Mouse (Mus musculus) bone marrow macrophage, adult 2 months (primary cell): ENCODE measurements around the gene Cenpe. TPM values are rescaled to one million over a fixed set of nuclear protein-coding genes. Genes with fewer than 3 reads are reported as not detected.

Experiments
- H3K27ac ChIP-seq: 2 replicates; pipeline ENCODE4 v1.5.1; 2012; ENCODE audit warnings: low read depth, low read length; ENCODE audit not compliant: insufficient read depth
- H3K4me1 ChIP-seq: 2 replicates; pipeline ENCODE4 v1.6.1; 2012; ENCODE audit warnings: low read length; ENCODE audit not compliant: control insufficient read depth, insufficient read depth
- H3K4me3 ChIP-seq: 2 replicates; pipeline ENCODE4 v1.5.1; 2012; ENCODE audit warnings: mild to moderate bottlenecking, low read length, moderate library complexity; ENCODE audit not compliant: insufficient read depth
- CTCF ChIP-seq: IDR thresholded peaks from 2 replicates; pipeline ENCODE4 v1.5.1; 2012; ENCODE audit warnings: low read depth, mild to moderate bottlenecking, low read length, moderate library complexity
- POLR2A ChIP-seq: IDR thresholded peaks from 2 replicates; pipeline ENCODE4 v1.6.1; 2012; ENCODE audit warnings: mild to moderate bottlenecking, low read depth, low read length, borderline replicate concordance
- polyA plus RNA-seq: library from polyadenylated mRNA; stranded (reverse); fragments of >200 nt; gene quantifications from 2 replicates; pipeline ENCODE4 v1.2.4, GENCODE M21; 2012; ENCODE audit not compliant: missing spikeins, insufficient read depth, insufficient read length

Gene Cenpe
- polyA plus RNA-seq, 1 experiment = 18.7 TPM

GRCm38 (mm10) chr3:135245733-135246132, 33.4 kb downstream of the Cenpe start:
- TF ChIP-seq POLR2A (no peak), CTCF (no peak)
- Histone ChIP-seq H3K27ac (no peak overlapping the region), H3K4me3 (no peak overlapping the region), H3K4me1 (peaks cover 5% of the 10 kb centered on the region; the same call in 1 of the 2 replicates)

DNA sequence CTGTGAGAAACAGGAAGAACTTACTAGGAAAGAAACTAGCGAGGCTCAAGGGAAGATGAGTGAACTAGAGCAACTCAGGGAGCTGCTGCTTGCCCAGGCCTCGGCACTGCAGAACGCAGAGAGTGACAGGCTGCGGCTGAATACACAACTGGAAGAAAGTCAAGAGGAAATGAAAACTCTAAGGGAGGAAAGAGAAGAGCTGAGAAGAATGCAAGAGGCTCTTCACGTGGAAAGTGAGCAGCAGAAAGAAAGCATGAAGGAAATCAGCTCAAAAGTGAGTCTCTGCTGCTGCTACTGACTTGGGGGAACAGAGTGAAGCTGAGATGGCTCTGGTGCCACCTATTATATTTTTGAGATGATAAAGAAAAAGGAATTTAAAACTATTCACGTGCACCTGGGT, 34.5 kb downstream of the Cenpe start:
- no peak for TF ChIP-seq POLR2A
- no peak for TF ChIP-seq CTCF
- Histone ChIP-seq H3K4me1 (peaks cover 5% of the 10 kb centered on the region; the same call in 1 of the 2 replicates), H3K4me3 (no peak overlapping the region), H3K27ac (no peak overlapping the region)

DNA sequence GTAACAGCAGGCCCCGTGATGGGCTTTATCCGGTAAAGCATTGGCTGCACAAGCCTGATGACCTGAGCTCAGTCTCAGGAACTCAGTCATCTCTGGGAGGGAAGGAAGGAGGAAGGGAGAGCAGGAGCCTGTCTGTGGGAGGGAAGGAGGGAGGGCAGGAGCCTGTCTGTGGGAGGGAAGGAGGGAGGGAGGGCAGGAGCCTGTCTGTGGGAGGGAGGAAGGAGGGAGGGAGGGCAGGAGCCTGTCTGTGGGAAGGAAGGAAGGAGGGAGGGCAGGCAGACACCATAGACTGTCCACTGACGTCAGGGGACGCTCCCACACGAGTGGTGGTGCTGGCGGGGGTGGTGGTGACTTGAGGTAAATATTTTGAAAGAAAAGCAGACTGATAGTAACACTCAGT, 36.8 kb downstream of the Cenpe start:
- Histone ChIP-seq H3K27ac (no peak overlapping the region), H3K4me1 (0 out of 2 replicates have a peak, but pooled peaks cover 2% of the 10 kb centered on the region), H3K4me3 (no peak overlapping the region)
- TF ChIP-seq CTCF (no peak), POLR2A (no peak)

DNA sequence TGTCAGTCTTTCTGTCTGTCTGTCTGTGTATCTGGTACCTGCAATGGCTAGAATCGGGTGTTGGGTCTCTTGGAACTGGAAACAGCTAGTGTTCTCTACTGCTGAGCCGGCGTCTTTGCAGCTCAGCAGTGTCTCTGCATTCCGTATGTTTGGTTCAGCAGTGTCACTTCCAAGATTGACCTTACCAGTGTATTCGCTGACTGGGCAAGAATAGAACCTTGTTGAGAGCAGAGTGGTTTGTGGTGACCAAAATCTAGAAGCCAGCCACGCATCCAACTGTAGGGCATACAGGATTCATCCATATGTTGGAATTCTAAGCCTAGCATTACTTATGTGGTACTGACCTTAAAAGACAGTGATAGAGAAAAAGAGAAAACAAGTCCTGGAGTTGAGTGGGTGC, 39.5 kb downstream of the Cenpe start:
- no peak overlapping the region for H3K27ac ChIP-seq
- H3K4me1 ChIP-seq = no peaks in the 10 kb centered on the region
- TF ChIP-seq CTCF (no peak), POLR2A (no peak)
- H3K4me3 ChIP-seq = no peak overlapping the region

GRCm38 (mm10) chr3:135254784-135255183, 42.4 kb downstream of the Cenpe start:
- no peak for TF ChIP-seq CTCF
- no peak for TF ChIP-seq POLR2A
- Histone ChIP-seq H3K4me3 (no peak overlapping the region), H3K4me1 (no peaks in the 10 kb centered on the region), H3K27ac (no peak overlapping the region)

GRCm38 (mm10) chr3:135258919-135259318, 46.6 kb downstream of the Cenpe start:
- Histone ChIP-seq H3K4me3 (no peak overlapping the region), H3K27ac (no peak overlapping the region), H3K4me1 (no peaks in the 10 kb centered on the region)
- no peak for TF ChIP-seq POLR2A

DNA sequence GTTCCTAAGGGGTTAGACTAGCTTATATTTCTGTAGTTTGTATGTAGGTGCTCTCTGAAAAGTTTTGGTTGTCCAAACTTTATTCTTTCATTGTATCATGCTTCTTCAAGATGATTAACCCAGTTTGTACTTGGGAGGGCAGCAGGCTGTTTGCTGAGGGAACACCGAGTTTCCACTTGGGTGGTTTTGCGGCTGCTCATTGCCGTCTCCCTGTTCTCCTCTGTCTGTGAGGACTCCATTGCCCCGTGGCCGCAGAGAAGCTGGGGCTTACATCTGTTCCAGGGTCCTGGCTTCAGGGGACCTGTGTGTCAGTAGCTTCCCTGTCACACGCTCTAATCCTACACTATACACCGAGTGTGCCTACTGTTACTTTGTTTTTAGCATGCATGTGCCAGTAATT, 47.9 kb downstream of the Cenpe start:
- TF ChIP-seq POLR2A = no peak
- TF ChIP-seq CTCF = no peak
- no peak overlapping the region for H3K27ac ChIP-seq
- no peaks in the 10 kb centered on the region for H3K4me1 ChIP-seq
- no peak overlapping the region for H3K4me3 ChIP-seq

DNA sequence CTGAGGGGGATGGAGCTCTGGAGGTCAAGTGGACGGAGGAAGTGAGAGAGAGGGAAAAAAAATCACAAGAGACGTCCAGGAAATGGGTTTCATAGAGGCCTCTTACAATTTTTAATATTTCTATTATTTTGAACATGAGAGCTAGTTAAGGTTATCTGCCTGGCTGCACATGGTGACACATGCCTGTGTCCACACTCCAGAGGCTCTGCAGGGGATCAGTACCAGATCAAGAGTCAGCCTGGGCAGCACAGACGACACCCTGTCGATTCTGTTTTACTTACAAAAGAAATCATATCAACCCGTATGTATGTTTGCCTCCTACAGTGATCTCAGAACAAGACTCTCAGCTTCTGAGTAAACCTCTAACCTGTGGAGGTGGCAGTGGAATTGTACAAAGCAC, 56.3 kb downstream of the Cenpe start:
- Histone ChIP-seq H3K27ac (no peak overlapping the region), H3K4me3 (no peak overlapping the region), H3K4me1 (no peaks in the 10 kb centered on the region)
- TF ChIP-seq CTCF (no peak), POLR2A (no peak)

GRCm38 (mm10) chr3:135269391-135269990, 57.2 kb downstream of the Cenpe start:
- no peak overlapping the region for H3K4me3 ChIP-seq
- no peak for TF ChIP-seq CTCF
- no peak for TF ChIP-seq POLR2A
- H3K4me1 ChIP-seq = no peaks in the 10 kb centered on the region
- H3K27ac ChIP-seq = no peak overlapping the region

DNA sequence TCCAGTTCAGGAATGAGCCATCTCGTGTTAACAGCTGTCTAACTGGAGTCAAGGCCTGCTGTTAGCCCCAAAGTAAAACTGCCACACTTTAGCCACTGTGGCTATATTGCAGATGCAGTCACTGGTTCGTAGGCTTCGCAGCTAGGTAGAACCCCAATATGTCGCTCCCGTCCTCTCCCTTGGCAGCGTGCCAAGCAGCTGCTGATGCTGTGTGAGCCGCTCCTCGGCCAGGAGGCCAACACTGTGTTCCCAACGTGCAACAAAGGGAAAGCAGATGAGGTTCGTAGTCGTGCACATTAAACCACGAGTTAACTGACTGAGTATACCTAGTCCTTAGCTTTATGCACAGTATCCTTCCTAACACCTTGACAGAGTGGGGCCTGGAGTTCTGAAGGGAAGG, 60.3 kb downstream of the Cenpe start:
- Histone ChIP-seq H3K4me3 (no peak overlapping the region), H3K4me1 (no peaks in the 10 kb centered on the region)
- no peak for TF ChIP-seq POLR2A
- no peak for TF ChIP-seq CTCF

DNA sequence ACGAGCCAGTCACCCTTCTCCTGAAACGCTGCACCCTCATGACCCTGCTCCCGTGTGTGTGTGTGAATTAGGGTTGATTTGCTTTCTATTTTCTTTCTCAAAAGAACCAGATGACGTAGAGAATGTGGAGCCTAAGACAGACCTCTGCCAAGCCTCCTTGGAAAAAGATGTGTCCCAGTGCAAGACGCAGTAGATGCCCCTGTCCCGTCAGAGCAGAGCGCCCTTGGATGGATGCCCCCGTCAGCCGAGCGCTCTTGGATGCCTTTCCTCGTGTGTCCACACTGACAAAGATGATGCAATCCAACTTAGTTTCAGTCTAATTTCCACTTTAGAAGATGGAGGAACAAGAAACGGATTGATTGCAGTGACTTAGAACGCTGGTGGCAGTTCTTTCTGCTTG, 60.7 kb downstream of the Cenpe start:
- H3K27ac ChIP-seq = no peak overlapping the region
- no peaks in the 10 kb centered on the region for H3K4me1 ChIP-seq
- H3K4me3 ChIP-seq = no peak overlapping the region
- TF ChIP-seq CTCF (no peak), POLR2A (no peak)

More for the DNA sequence above, 60.3 kb downstream of the Cenpe start:
- no peak overlapping the region for H3K27ac ChIP-seq
